Mouse (Mus musculus) urinary bladder, postnatal 25 days (tissue): ENCODE data around the gene Susd1.
"Not testable (repeated sequence)": the region's sequence is repeated elsewhere in the genome, so short reads cannot be mapped to it uniquely, and the experiment has no call there.

Source experiments
- DNase-seq: peaks from one replicate; pipeline ENCODE4 v3.0.0; 2022; ENCODE audit warnings: low spot score

Susd1 gene

GRCm38 (mm10) chr4:59319136-59319941 lies 119.1 kb downstream of the Susd1 start:
- no peak for DNase-seq

DNA sequence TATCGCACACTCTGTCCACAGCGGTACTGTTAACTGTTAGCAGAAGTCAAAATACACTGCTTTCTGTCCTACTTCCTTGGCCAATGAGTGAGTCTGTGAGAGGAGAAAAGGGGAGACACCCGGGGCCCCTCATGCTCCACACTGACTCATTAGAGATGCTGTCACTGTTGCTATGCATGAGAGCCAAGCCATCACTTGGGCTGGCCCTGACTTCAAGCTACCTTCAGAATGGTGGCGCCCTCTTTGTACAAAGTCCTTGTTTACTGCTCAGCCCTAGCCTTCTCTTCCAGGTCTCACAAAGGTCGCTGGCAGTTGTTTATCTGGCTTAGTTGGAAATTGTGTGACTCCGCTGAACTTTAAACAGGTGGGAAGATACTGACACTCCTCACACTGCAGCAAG lies 119.8 kb downstream of the Susd1 start:
- no peak for DNase-seq

DNA sequence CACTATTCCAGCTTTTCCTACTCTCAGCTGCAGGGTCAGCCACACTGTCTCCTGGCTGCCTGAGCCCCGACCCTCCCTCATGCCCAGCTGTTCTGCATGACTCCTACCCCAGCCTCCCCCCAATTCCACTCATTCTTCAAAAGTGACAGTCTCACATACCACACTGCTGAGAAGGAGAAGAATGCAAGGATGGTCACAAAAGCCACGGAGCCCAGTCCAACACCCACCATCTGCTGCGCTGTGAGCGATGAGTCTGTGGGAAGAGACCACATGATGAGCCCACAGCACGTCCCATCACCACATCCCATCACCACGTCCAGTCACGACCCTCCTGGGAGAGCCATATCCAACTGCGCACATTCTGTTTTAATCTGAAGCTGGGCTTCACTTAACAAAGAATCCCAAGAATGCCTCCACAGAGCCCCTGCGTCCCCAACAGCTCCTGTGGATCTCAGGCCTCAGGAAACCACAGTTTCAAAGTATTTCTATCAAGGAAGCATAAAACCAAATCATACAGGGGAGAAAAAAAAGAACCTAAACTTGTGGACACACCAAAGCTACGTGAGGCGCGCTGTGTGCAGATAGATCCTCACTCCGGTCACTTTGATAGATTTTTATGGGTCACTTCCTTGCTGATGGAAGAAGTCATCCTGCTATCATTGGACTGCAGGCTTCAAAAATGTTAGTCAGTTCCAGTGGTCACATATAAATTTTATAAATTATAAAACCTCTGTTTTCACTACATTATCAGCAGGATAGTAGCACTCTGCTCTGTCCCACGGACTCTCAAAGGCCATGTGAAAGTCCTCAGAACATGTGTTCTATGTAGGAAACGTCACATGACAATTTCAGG lies 122.7 kb downstream of the Susd1 start:
- DNase-seq: no peak

GRCm38 (mm10) chr4:59314939-59315552 lies 123.4 kb downstream of the Susd1 start:
- no peak for DNase-seq

GRCm38 (mm10) chr4:59312945-59313344 lies 125.5 kb downstream of the Susd1 start:
- DNase-seq: no peak

DNA sequence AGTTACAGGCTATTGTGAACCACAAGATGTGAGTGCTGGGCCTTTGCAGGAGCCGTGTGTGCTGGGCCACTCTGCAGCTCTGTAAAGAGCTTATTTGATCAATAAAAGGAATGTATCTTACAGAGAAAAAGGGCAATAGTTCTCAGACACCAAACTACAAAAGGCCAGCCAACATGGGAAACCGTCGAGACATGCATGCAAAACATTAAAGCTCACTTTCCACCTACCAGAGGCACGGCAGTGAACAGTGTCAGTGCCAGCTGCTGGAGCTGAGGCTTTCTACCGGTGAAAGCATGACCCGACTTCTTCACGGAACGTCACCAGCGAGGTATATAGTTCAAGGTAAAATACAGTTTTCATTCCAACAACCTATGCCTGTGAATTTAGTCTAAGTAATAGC lies 127.8 kb downstream of the Susd1 start:
- DNase-seq: no peak

DNA sequence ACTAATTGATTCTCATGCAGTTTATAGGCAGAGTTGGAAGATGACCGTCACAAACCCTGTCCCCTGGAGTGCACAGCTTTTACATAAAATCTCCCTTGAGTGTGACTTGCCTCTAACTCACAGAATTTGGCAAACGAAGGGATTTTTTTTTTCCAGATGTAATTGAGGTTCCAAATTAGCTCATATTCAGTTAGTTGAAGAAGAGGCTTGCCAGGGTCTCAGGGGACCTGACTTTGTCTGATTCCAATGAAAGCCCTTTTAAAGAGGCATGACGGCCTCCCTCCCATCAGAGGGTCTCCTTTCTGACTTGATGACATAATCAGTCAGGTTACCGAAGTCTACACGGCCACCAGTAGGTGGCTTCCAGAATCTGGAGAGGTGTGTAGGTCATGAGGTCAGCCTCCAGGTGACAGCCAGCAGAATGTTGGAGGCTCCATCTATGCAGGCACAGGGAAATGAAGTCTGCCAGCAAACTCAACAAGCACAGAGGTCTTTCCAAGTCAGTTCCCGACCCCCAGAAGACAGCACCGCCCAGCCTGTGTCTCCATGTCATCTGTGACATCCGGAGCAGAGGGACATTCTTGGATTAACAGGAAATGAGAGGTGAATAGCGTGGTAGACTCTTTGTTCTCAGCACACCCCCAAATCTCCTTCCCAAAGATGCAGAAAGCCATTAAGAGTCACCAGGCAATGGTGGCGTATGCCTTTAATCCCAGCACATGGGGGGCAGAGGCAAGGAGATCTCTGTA lies 130.4 kb downstream of the Susd1 start:
- no peak for DNase-seq

- DNase-seq: no peak
Observed at GRCm38 (mm10) chr4:59302387-59302786, 136.0 kb downstream of the Susd1 start.

DNA sequence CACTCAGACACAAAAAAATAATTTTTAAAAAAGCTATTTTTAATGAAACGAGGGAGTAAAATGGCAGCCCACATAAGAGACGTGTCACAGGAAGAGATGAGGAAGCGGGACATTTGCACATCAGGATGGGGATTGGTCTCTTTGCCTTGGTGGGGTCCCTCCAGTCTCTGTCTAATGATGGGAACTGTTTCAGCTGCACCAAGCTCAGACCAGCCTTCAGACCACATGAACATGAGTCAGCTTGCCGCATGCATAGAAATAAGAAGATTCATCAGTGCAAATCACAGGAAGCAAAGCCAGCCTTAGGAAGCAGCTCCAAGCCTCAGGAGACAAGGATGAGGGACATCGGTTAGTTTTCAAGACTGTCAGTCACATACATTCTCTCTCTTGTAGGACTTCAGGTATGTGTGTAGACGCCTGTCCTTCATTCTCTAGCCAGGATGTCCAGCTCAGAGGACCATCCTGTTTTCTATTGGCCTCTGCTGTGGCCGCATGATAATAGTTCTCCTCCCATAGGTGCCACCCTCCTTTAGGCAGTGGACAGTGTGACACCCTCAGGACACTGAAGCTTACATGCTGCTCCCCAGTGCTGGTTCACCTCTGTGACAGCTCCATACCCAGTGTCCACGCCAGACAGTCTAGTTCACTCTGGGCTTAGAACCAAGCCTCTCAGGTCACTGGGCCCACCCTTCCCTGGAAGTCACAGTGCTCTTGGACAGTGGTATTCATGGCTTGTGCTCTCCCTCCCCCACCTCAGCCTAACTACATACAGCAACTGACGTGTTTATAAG lies 137.2 kb downstream of the Susd1 start:
- no peak for DNase-seq

- DNase-seq: no peak
Observed at GRCm38 (mm10) chr4:59298719-59299496, 139.5 kb downstream of the Susd1 start.

DNA sequence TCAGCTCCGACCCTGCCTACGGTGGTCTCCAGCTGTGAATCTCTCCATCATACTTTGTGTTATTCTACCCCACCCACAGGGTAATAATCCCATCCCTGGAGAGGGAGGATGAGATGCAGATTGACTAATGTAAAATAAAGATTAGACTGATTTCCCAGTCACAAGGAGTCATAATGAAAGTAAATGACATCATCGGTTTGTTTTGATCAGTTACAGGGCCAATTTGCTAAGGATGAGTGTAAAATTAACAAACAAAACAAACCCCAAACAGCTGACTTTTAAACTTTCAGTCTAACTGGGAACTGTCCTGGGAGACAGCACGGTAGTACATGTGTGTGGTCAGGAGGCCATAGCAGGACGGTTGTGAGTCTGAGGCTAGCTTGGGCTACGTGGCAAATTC lies 143.3 kb downstream of the Susd1 start:
- no peak for DNase-seq

GRCm38 (mm10) chr4:59294661-59295060 lies 143.8 kb downstream of the Susd1 start:
- DNase-seq: no peak

DNA sequence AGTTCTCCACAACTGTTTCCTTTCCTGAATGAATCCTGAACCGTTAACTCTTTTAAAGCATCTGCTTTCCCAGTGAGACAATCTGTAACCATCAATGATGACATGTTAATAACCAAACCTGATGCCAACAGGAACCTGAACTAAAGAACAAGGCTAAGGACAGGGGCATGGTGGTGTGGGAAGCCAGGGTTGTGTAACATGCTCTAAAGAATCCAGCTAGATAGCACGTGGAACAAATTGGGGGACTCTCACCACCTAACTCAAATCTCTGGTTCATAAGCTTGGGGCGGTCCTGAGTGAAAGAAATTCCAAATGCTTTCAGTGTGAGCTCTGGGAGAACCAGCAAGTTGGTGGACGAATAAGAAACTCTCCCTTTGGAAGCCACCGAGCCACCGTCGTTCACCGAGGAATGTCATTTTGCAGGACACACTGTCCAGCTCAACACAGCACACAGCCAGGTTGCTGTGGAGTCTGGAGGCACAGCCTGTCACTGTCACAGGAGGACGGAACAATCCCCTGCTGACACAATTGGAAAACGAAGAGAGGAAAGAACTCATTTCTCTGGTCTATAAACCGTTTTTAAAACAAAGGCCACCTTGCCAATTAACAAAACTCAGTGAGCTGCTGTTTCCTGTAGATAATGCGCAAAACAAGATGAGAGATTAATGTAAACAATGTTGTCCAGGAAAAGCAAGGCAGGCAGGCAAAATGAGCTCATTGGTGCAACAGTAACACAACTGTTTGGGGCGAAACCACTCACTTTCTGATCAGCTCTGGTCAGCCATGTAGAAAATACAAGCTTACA lies 146.3 kb downstream of the Susd1 start:
- DNase-seq: no peak

- DNase-seq: no peak
Observed at GRCm38 (mm10) chr4:59290972-59291576, 147.4 kb downstream of the Susd1 start.

GRCm38 (mm10) chr4:59287103-59287502 lies 151.3 kb downstream of the Susd1 start:
- DNase-seq: no peak

DNA sequence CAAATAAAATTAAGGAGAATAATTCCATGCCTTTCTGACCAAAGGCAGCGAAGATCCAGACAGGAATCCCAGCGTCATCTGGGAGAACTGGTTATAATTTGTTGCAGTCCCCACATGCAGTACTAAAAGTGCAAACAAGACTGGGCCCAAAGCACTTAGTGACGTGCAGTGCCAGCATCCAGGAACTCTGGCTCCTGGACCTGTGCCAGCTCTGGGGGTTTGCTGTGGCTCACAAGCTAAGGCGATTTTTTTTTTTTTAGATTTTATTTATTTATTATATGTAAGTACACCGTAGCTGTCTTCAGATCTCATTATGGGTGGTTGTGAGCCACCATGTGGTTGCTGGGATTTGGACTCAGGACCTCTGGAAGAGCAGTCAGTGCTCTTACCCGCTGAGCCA lies 152.1 kb downstream of the Susd1 start:
- DNase-seq: not testable (repeated sequence)

DNA sequence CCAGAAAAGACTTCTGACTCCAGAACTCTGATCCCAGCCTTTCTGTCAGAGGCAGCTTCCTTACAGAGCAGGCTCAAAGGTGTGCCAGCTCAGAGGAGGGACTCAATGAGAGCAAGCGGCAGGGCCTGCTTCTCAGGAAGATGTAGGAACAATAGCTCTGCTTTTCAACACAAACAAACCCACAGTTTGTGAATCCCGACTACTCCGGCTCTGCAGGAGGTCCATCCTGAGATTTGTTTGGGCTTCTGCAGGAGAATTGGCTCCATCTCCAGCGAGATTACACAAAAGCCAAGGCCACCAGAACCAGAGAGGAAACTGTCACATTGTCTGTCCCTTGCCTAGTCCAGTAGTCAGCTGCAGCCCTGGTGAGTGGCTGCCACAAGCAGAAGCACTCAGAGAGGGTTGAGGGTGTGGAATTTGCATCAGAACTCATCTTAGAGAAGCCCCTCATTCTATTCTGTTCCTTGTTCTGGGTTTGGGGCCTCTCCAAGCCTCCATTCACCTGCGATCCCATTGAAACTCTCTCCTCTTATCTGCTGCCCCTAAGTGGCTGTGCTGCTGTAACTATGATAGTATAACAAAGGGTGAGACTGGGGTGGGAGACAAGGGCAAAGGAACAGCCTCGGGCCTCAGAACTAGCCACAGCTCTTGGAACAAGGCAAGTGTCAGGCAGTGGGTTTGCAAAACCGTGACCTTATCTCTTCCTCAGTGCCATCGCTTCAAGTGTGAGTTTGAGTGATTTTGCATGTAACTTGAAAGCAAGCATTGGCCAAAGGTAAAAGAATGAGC lies 155.5 kb downstream of the Susd1 start:
- no peak for DNase-seq

GRCm38 (mm10) chr4:59282137-59282536 lies 156.3 kb downstream of the Susd1 start:
- DNase-seq: no peak
